ENCODE assay signal across 20 mouse cellular contexts in the genomic region with DNA sequence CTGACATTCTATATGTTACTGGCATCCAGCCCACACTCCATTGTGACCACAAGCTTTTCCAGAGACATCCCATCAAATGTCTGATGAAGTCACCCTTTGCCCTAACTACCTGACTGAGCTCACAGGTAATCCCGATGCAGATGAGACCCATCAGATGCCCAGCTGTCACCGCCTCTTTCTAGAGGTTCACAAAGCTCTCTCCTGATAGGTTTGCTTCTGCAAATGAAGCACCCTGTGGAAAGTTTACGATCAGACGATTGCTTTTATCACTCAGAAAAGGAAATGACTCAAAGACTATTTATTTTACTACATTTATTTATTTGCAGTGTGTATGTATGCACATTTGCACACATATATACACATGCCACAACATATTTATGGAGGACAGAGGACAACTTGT.
"Had no signal": no experiment of that assay in that cellular context is flagged by ENCODE, and none has a peak within 500 bp of the region (broad histone marks: within the 10 kb centered on the region; RNA-seq: fewer than 3 reads in every experiment).

No protein-coding gene starts in this region.

- H3K27me3 ChIP-seq: liver, embryonic 13.5 days; megakaryocyte, embryonic 14.5 days; midbrain, embryonic 13.5 days had no signal

- H3K4me3 ChIP-seq: layer of hippocampus, adult 2 months; left cerebral cortex, adult 2 months; liver, embryonic 13.5 days; megakaryocyte, embryonic 14.5 days; midbrain, embryonic 10.5 days; midbrain, embryonic 13.5 days; myocyte had no signal

- DNase-seq: kidney, adult 2 months; kidney, postnatal 25 days; layer of hippocampus, adult 9-11 months; liver, embryonic 13.5 days; thymus, adult 2 months; thymus, postnatal 14 days; thymus, postnatal 4 days had no signal

- H3K36me3 ChIP-seq: liver, embryonic 13.5 days; midbrain, embryonic 10.5 days; midbrain, embryonic 13.5 days had no signal

- ATAC-seq: intestine, postnatal 0 days; lung, postnatal 0 days; midbrain, embryonic 13.5 days; midbrain, embryonic 16.5 days had no signal

- H3K9ac ChIP-seq: liver, embryonic 13.5 days; lung, embryonic 14.5 days; midbrain, embryonic 13.5 days had no signal

- H3K4me1 ChIP-seq: liver, embryonic 13.5 days had no signal

- H3K9me3 ChIP-seq: liver, embryonic 13.5 days; megakaryocyte, embryonic 14.5 days; midbrain, embryonic 10.5 days; midbrain, embryonic 13.5 days had no signal

- H3K27ac ChIP-seq: kidney, postnatal 0 days; layer of hippocampus, adult 2 months; left cerebral cortex, adult 2 months; liver, embryonic 13.5 days; macrophage; midbrain, embryonic 13.5 days; stomach, postnatal 0 days had no signal
